Mouse (Mus musculus): Measurements from ENCODE around the gene Cttnbp2. TPM values are rescaled to one million over a fixed set of nuclear protein-coding genes. Genes with fewer than 3 reads are reported as not detected.

Cttnbp2 gene
- not detected in 4 replicates for total RNA-seq (2023; ENCODE audit: inconsistent age)

DNA sequence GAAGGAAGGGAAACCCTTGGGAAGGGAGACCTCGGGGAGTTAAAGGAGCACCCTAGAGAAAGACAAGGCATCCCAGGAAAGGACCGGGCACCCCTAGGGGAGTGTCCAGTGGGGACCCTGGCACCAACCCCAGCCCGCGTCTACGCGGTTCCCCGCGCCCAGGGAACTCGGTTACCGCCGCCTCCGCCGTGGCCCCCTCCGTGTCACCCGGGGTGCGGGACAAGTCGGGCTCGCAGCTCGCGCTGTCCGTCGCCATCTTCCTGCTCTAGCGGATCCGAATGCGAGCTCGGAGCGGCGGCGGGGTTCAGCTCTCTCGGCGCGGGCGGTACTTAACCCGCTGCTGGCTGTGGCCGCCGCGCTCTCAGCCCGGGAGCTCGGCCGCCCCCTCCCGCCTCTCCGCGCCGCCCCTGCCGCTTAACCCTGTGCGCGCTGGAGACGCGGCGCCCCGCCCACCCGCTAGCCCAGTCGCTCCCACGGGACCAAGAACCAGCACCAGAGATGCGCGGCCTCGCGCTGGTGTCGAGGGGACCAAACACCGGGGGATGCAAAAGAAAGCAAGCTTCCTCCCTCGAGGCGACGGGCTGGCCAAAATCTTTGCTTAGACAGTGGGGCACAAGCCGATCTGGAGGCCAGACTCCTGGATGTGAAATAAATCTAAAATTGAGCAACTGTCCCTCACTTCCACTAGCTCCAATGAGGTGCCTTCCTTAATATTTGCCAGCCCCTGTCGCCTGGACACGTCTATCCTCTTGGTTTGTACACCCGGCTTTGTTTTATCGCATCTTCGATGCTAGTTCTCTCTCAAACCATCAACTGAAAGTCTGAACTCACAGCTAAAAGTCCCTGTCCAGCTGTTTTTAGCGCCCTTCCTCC is at the start of gene Cttnbp2:
Gene Cttnbp2 (minus strand): TSS at position 364 of the 873 bp plus-strand sequence.

